Mouse (Mus musculus) right cerebral cortex, adult 2 months (tissue): ENCODE results near the gene Lrpprc.

Source experiments
- DNase-seq, 2 experiments: peaks; one replicate each; pipeline ENCODE4 v3.0.0; 2021 to 2022; ENCODE audit warnings: low spot score in 2 of 2

The Lrpprc gene

DNA sequence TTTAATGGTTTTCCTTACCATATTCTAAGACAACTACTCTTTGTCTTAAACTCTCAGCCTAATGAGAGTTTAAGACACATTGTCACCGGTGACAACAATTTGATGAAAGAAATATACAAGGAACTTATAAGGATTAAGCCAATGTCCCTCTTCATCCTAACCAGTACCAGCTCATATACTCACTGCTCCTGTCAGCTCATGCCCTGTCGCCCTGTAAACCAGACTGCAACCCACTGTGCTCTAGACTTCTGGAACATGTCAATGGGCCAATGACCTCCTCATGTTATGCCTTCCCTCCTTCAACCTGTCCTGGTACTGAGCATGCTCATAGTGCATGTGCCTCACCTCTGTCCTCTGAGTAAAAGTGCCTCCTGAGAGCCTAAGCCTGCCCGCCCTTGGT is 122.7 kb downstream of the Lrpprc start:
- DNase-seq = no peak

DNA sequence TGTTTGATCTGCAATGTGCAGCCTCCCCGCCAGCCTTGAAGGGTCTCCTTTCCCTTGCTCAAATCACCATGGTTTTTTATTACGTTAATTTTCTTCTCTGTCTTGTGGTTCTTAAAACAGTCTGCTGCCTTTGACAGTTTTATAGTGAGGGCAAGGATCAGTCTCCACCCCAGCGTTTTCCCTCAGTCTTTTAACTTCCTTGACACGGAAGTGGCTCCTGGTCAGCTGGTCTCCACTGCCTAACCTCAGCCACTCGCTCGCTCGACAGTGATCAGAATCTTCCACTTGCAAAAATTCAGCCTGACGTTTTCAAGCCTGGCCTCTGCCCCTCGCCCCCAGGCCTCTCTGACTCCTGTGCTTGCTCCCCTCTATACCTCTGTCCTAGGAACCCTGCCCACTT is 124.9 kb downstream of the Lrpprc start:
- no peak for DNase-seq

DNA sequence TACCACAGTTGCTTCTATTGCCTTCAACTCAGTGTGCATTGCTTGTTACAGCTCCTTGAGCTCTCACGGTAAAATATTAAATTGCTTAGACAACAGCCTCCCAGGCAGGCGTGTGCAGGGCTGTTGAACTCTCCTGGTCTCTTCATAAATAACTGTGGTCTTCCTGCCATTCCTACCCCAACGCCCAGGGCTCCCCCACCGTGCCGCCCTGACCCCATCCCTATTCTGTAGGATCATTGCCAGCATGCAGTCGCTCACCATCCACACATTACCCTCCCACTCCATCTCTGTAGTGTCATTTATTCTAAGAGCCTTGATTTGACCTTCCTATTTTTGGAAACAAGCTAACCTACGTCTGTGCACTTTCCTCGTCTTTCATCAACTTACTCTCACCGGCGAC is 125.5 kb downstream of the Lrpprc start:
- DNase-seq = no peak

DNA sequence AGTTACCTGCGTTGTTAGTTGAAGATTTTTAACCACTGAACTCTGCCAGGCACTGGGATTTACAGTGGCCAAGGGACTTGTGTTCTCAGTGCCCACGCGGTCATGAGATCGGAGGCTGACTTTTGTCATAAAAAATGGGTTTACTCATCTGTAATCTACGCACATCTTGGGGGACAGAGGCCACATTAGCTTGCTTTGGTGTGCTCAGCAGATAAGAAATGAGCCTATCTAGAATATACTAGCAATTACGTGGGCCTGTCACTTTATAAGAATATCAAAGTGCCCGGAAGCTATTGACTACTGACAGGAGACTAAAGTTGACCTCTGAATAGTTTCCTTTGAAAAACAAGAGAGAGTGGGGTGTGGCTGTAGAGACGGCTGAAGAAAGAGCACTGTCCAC is 131.6 kb downstream of the Lrpprc start:
- DNase-seq = no peak

DNA sequence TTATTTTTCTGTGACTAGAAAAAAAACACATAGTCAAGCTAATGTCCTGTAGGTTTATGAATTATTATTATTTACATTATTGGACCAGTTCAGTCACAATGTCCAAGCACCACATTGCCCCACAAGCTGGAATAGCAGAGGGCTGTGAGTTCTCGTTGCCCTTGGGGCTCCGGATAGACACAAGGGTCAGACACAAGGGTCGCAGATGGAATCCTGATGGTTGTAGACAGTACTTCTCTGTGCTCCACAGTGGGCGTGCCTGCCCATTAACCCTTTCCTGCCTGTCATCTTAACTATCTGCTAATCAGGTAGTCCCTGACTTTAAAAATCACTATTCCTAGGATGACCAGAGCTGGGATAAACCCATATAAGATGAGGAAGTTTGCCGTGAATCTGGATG is 132.4 kb downstream of the Lrpprc start:
- DNase-seq = no peak

DNA sequence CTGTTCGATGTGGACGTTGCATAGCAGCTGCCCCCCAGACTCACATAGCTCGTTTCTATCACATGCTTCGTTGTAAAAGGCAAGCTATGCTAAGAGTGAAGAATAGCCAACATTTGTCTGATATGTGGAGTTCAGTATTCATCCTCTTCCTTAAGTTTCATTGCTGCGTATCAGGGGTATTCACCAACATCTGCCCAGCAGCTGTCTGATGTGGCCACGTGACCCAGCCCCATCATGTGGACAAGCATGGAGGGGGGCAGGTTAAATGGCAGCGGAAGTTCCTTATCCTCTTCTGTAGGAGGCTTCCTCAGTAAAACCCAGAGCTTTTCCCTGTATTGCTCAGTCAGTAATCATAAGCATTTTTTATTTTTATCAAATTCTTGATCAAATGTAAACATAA is 132.8 kb downstream of the Lrpprc start:
- DNase-seq = no peak

DNA sequence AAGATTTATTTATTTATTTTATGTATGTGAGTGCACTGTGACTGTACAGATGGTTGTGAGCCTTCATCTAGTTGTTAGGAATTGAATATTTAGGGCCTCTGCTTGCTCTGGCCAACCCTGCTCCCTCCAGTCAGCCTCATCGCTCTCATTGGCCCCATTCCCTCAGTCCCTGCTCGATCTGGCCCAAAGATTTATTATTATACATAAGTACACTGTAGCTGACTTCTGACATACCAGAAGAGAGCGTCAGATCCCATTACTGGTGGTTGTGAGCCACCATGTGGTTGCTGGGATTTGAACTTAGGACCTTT is 133.2 kb downstream of the Lrpprc start:
- DNase-seq = no peak

DNA sequence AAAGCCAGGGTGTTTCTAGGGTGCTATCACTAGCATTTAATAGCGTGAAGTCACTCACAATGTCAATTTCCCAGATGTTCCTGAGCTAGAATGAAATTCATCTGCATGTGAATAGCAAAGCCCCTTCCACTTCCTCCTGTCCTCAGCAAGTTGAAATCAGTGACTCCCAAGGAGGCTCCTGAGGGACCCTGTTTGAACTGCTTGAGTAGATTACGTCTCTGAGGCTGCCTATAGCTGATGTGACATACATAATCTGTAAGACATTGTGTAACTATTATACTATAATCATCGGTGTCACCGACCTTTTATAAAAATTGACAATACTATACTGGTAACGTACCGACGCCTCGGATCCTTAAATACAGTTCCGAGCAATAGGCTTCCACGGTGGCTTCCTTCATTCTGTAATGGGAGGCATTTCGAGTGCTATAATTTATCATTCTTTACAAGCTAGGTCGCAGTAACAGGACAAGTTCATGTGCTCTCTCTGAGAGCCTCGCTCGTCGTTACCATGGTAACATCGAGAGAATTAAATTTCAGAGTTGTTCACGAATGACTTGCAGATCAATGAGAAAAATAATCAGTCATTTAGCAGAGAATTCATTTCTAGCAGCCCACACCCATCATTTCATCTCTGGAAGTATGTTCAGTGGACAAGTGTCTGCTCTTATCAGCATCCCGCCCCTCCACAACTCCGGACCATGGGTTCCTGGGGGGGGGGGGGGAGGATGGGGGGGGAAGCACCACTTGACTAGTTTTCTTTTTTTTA is 133.8 kb downstream of the Lrpprc start:
- DNase-seq = no peak

DNA sequence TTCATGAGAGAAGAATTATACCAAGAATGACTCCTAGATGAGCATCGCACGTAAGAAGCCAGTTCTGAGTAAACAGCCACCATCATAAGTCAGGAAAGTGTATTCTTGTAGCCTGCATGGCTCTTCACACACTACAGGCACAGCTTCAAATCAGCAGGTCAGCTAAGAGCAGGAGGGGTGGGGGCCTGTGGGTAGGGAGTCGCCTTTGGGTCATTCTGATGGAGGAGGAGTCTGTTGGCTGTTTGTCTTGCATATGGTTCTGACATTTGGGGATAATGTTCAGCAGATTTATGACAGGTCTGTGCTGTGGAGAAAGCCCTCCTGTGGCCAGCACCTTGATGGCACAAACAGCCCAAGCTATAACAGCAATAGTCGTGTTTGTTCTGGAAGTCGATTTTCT is 134.4 kb downstream of the Lrpprc start:
- DNase-seq = no peak
